Mouse (Mus musculus): ENCODE results near the gene Ndfip2. TPM values are rescaled to one million over a fixed set of nuclear protein-coding genes. Genes with fewer than 3 reads are reported as not detected.

Ndfip2 gene
- polyA plus RNA-seq (2015; fragmentation: Nextera tagmentation; extraction: Ambion mirVana): 54.5 and 56.8 TPM in 2 replicates

- peak within 1 kb of the TSS; percentile 74 for H3K9ac ChIP-seq
- peak; percentile 94 for ATAC-seq (ENCODE audit: insufficient number of reproducible peaks, low FRiP score, low TSS enrichment, low read depth)
- H3K9me3 ChIP-seq (replicated peaks): no peaks in the 10 kb centered on the region
- H3K4me2 ChIP-seq (replicated peaks): peak within 1 kb of the TSS; percentile 66
- H3K27ac ChIP-seq (replicated peaks): peak within 1 kb of the TSS; percentile 90
- no peaks in the 10 kb centered on the region for H3K27me3 ChIP-seq
- H3K4me1 ChIP-seq: no peaks in the 10 kb centered on the region
- peak within 1 kb of the TSS; percentile 76 for H3K4me3 ChIP-seq (replicated peaks)
- WGBS: 1% methylated on average over 69 of the region's 70 CpGs
- no peaks in the 10 kb centered on the region for H3K36me3 ChIP-seq
Measured at GRCm38 (mm10) chr14:105258379-105259034, at the start of gene Ndfip2. TSS of gene Ndfip2 (plus strand) at chr14:105258573.

DNA sequence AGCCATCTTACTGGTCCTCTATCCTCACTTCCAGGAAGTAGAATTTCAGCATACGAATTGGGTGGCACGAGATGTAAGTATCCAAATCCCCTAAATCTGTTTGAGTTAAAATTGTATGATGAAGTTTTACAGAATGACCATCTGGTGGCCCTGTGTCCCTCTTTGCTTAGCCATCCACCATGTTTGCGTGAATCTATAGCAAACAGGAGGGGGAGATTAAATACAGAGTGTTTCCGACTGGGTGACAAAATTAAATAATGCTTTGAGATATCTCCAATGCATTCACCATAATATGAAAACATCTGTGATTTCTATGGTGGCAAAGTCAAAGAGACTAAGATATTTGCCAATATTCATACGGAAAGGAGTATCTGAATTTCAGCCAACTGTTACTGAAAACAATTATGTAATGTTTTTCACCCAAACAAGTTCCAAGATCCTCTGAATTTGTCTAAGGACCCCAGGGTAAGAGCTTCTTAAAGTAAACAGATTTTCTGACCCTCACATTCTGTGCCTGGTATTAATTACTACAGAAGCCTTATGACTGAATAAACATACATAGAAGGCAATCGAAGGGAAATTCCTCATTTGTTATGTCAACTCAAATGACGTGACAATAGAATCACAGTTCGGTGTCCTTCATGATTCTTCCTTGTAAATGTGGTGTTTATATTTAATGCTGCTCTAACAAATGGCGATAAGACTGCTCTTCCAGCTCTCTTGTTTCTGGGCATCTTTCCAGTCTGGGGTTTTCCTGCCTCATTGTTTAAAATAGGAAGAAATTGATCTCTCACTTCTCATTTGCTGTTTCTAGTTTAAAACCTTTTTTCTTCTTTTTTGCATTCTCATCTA, 38.6 kb upstream of the Ndfip2 start:
- no peak overlapping the region for H3K27ac ChIP-seq (replicated peaks)
- H3K9me3 ChIP-seq (replicated peaks): no peaks in the 10 kb centered on the region
- H3K4me2 ChIP-seq (replicated peaks): no peak overlapping the region
- no peaks in the 10 kb centered on the region for H3K4me1 ChIP-seq
- H3K9ac ChIP-seq: no peak overlapping the region
- ATAC-seq (ENCODE audit: insufficient number of reproducible peaks, low FRiP score, low TSS enrichment, low read depth): no peak
- H3K4me3 ChIP-seq (replicated peaks): no peak overlapping the region
- H3K27me3 ChIP-seq: no peaks in the 10 kb centered on the region
- no peaks in the 10 kb centered on the region for H3K36me3 ChIP-seq
- WGBS: 44% methylated on average over 9 of the region's 9 CpGs

DNA sequence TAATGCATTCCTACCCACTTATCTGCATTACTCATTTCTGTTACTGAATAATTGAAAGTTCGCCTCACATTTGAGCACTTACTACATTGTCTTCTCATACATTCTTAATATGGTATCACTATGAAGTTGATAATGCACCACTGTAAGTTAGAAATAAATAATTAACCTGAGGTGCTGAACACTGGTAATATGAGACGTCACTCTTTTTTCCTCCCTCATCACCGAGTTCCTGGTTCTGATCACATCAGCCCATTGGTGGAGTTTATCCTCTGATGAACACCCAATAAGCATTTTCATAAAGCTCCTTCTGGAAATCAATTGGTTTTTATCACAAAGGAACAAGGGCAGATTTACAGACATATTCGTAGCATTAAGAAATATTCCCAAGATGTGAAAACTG, 36.1 kb upstream of the Ndfip2 start:
- H3K4me2 ChIP-seq (replicated peaks): no peak overlapping the region
- H3K4me3 ChIP-seq (replicated peaks): no peak overlapping the region
- WGBS: 76% methylated on average over 4 of the region's 4 CpGs
- ATAC-seq (ENCODE audit: insufficient number of reproducible peaks, low FRiP score, low TSS enrichment, low read depth): no peak
- H3K27me3 ChIP-seq: no peaks in the 10 kb centered on the region
- no peaks in the 10 kb centered on the region for H3K4me1 ChIP-seq
- H3K27ac ChIP-seq (replicated peaks): no peak overlapping the region
- H3K9ac ChIP-seq: no peak overlapping the region
- H3K9me3 ChIP-seq (replicated peaks): no peaks in the 10 kb centered on the region
- no peaks in the 10 kb centered on the region for H3K36me3 ChIP-seq

GRCm38 (mm10) chr14:105225790-105226189, 32.6 kb upstream of the Ndfip2 start:
- Histone ChIP-seq H3K36me3 (no peaks in the 10 kb centered on the region), H3K4me3 (replicated peaks) (no peak overlapping the region), H3K27me3 (no peaks in the 10 kb centered on the region), H3K9me3 (replicated peaks) (no peaks in the 10 kb centered on the region), H3K27ac (replicated peaks) (no peak overlapping the region), H3K9ac (no peak overlapping the region), H3K4me2 (replicated peaks) (no peak overlapping the region), H3K4me1 (no peaks in the 10 kb centered on the region)
- 86% methylated on average over 4 of the region's 4 CpGs for WGBS
- no peak for ATAC-seq (ENCODE audit: insufficient number of reproducible peaks, low FRiP score, low TSS enrichment, low read depth)

DNA sequence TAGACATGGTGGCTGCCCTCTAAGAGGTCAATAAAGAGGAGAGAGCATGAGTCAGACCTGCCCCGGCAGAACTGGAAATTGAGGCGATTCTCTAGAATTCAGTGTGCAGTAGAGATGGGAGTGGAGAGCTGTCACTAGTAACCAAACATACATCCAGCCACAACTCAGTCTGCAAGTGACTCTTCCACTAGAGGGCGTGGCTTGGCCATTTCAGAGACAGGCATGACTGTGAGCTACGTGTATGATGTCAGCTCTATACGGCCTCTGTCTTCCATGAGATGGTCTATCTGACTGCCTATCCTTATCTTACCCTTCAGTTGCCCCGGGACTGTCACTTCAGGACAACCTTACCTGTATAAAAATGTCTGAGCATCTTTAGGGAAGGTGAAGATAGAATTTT, 26.0 kb upstream of the Ndfip2 start:
- no peaks in the 10 kb centered on the region for H3K36me3 ChIP-seq
- no peaks in the 10 kb centered on the region for H3K4me1 ChIP-seq
- no peaks in the 10 kb centered on the region for H3K27me3 ChIP-seq
- H3K9ac ChIP-seq: no peak overlapping the region
- 40% methylated on average over 6 of the region's 6 CpGs for WGBS
- H3K4me2 ChIP-seq (replicated peaks): no peak overlapping the region
- H3K27ac ChIP-seq (replicated peaks): no peak overlapping the region
- H3K4me3 ChIP-seq (replicated peaks): no peak overlapping the region
- no peak for ATAC-seq (ENCODE audit: insufficient number of reproducible peaks, low FRiP score, low TSS enrichment, low read depth)
- H3K9me3 ChIP-seq (replicated peaks): no peaks in the 10 kb centered on the region

DNA sequence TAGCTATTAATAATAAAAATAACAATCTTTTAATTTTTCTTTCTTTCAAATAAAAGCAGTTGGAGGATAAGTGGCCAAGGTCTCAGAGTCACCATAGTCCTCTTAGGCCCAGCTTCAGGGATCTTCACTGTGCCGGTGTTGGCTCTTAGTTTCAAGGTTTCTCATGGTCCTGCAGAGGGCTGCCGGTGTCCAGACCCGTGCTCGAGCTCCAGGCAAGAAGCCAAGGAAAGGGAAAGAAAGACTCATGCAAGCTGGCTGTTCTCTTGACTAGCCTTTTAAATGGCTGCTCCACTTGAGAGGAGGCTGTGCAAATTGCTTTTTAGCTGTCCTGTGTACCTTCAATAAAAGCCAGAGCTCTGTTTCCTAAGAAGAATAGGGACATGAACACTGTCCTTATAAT, 21.8 kb upstream of the Ndfip2 start:
- no peak for ATAC-seq (ENCODE audit: insufficient number of reproducible peaks, low FRiP score, low TSS enrichment, low read depth)
- WGBS: 75% methylated on average over 4 of the region's 4 CpGs
- no peak overlapping the region for H3K4me2 ChIP-seq (replicated peaks)
- H3K9me3 ChIP-seq (replicated peaks): no peaks in the 10 kb centered on the region
- no peak overlapping the region for H3K9ac ChIP-seq
- H3K4me1 ChIP-seq: no peaks in the 10 kb centered on the region
- H3K27ac ChIP-seq (replicated peaks): no peak overlapping the region
- no peaks in the 10 kb centered on the region for H3K27me3 ChIP-seq
- H3K36me3 ChIP-seq: no peaks in the 10 kb centered on the region
- H3K4me3 ChIP-seq (replicated peaks): no peak overlapping the region

- Histone ChIP-seq H3K4me3 (replicated peaks) (no peak overlapping the region), H3K4me1 (no peaks in the 10 kb centered on the region), H3K4me2 (replicated peaks) (no peak overlapping the region), H3K36me3 (no peaks in the 10 kb centered on the region), H3K27me3 (no peaks in the 10 kb centered on the region), H3K27ac (replicated peaks) (no peak overlapping the region), H3K9me3 (replicated peaks) (no peaks in the 10 kb centered on the region), H3K9ac (no peak overlapping the region)
- WGBS: 82% methylated on average over 9 of the region's 9 CpGs
- no peak for ATAC-seq (ENCODE audit: insufficient number of reproducible peaks, low FRiP score, low TSS enrichment, low read depth)
Measured at GRCm38 (mm10) chr14:105237736-105238135, 20.6 kb upstream of the Ndfip2 start.

GRCm38 (mm10) chr14:105238450-105239038, 19.8 kb upstream of the Ndfip2 start:
- no peak overlapping the region for H3K4me2 ChIP-seq (replicated peaks)
- H3K27ac ChIP-seq (replicated peaks): no peak overlapping the region
- no peaks in the 10 kb centered on the region for H3K27me3 ChIP-seq
- no peaks in the 10 kb centered on the region for H3K36me3 ChIP-seq
- no peak for ATAC-seq (ENCODE audit: insufficient number of reproducible peaks, low FRiP score, low TSS enrichment, low read depth)
- 59% methylated on average over 5 of the region's 5 CpGs for WGBS
- no peaks in the 10 kb centered on the region for H3K9me3 ChIP-seq (replicated peaks)
- H3K4me1 ChIP-seq: no peaks in the 10 kb centered on the region
- no peak overlapping the region for H3K4me3 ChIP-seq (replicated peaks)
- no peak overlapping the region for H3K9ac ChIP-seq

DNA sequence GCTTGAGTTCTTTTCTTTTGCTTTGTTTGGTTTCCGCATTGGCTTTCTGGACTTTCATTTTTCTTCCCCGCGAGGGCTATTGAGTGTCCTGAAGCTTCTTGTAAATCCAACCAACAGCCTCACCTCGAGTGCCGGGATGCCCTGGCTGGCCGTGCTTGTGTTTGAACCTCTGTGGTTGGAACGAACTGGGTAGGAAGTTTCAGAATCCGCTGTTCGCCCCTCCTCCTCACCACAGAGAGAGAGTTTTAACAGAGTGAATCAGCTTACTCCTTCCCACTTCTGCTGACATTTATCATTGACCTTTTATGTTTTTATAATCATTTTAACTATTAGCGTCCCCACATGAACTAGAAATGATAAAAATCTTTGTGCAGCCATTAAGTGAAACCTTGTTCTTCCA, 18.3 kb upstream of the Ndfip2 start:
- H3K4me1 ChIP-seq: no peaks in the 10 kb centered on the region
- no peak for ATAC-seq (ENCODE audit: insufficient number of reproducible peaks, low FRiP score, low TSS enrichment, low read depth)
- 73% methylated on average over 10 of the region's 10 CpGs for WGBS

GRCm38 (mm10) chr14:105243805-105244443, 14.4 kb upstream of the Ndfip2 start:
- Histone ChIP-seq H3K4me1 (no peaks in the 10 kb centered on the region), H3K9me3 (replicated peaks) (no peaks in the 10 kb centered on the region), H3K36me3 (no peaks in the 10 kb centered on the region), H3K4me3 (replicated peaks) (no peak overlapping the region), H3K27ac (replicated peaks) (no peak overlapping the region), H3K4me2 (replicated peaks) (no peak overlapping the region), H3K9ac (no peak overlapping the region), H3K27me3 (no peaks in the 10 kb centered on the region)
- no peak for ATAC-seq (ENCODE audit: insufficient number of reproducible peaks, low FRiP score, low TSS enrichment, low read depth)
- 79% methylated on average over 7 of the region's 7 CpGs for WGBS

More for the DNA sequence above, 18.3 kb upstream of the Ndfip2 start:
- Histone ChIP-seq H3K36me3 (no peaks in the 10 kb centered on the region), H3K4me2 (replicated peaks) (no peak overlapping the region), H3K4me3 (replicated peaks) (no peak overlapping the region), H3K27ac (replicated peaks) (no peak overlapping the region), H3K9ac (no peak overlapping the region), H3K9me3 (replicated peaks) (no peaks in the 10 kb centered on the region), H3K27me3 (no peaks in the 10 kb centered on the region)

DNA sequence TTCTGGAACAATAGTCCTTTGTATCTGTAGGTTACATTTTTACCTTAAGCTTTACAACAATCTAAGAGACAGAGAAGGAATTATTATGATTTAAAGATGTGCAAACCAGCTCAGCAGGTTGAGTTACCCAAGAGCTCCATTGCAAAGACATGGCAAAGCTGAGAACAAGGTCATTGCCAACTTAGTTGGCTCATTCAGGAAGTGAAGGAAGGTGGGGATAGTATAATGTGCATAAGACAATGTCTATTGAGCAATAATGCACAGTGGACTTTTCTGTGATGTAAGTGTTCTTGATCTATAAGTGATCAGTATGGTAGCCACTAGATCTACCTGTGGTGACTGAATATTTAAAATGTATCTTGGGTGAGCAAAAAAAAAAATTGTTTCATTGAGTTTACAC, 7.3 kb upstream of the Ndfip2 start:
- ATAC-seq (ENCODE audit: insufficient number of reproducible peaks, low FRiP score, low TSS enrichment, low read depth): no peak
- H3K4me2 ChIP-seq (replicated peaks): no peak overlapping the region
- no peak overlapping the region for H3K4me3 ChIP-seq (replicated peaks)
- H3K9ac ChIP-seq: no peak overlapping the region
- H3K36me3 ChIP-seq: no peaks in the 10 kb centered on the region
- H3K27ac ChIP-seq (replicated peaks): no peak overlapping the region
- H3K27me3 ChIP-seq: no peaks in the 10 kb centered on the region
- H3K9me3 ChIP-seq (replicated peaks): no peaks in the 10 kb centered on the region
- H3K4me1 ChIP-seq: no peaks in the 10 kb centered on the region
